Mouse (Mus musculus) hindbrain, embryonic 15.5 days (tissue): ENCODE measurements around the gene Duox2. TPM values are rescaled to one million over a fixed set of nuclear protein-coding genes. Genes with fewer than 3 reads are reported as not detected.

ENCODE experiments used
- ATAC-seq: fragments of 200-750 bp; cut with Nextera tagmentation; 2 replicates; pipeline ENCODE4 v1.8.0; 2017; ENCODE audit warnings: low read depth, moderate number of reproducible peaks, moderate TSS enrichment; ENCODE audit not compliant: low FRiP score
- H3K27ac ChIP-seq: fragments of 300-500 bp; sonication (generic); replicated peaks from 2 replicates; pipeline ENCODE4 v1.5.1; 2015; ENCODE audit warnings: mild to moderate bottlenecking, inconsistent platforms
- H3K27me3 ChIP-seq: fragments of 300-500 bp; sonication (generic); 2 replicates; pipeline ENCODE4 v1.6.1; 2015; ENCODE audit warnings: control low read depth, inconsistent platforms
- H3K36me3 ChIP-seq: fragments of 300-500 bp; sonication (generic); 2 replicates; pipeline ENCODE4 v1.6.1; 2015; ENCODE audit warnings: control low read depth, inconsistent platforms
- H3K4me1 ChIP-seq: fragments of 300-500 bp; sonication (generic); replicated peaks from 2 replicates; pipeline ENCODE4 v1.6.1; 2015; ENCODE audit warnings: control low read depth, inconsistent platforms
- H3K4me2 ChIP-seq: fragments of 300-500 bp; sonication (generic); 2 replicates; pipeline ENCODE4 v1.6.1; 2015; ENCODE audit warnings: moderate library complexity, mild to moderate bottlenecking, inconsistent platforms
- H3K4me3 ChIP-seq: fragments of 300-500 bp; sonication (generic); 2 replicates; pipeline ENCODE4 v1.5.1; 2015; ENCODE audit warnings: mild to moderate bottlenecking, inconsistent platforms
- H3K9ac ChIP-seq: fragments of 300-500 bp; sonication (generic); 2 replicates; pipeline ENCODE4 v1.6.1; 2015; ENCODE audit warnings: inconsistent platforms
- H3K9me3 ChIP-seq: fragments of 300-500 bp; sonication (generic); 2 replicates; pipeline ENCODE4 v1.6.1; 2016; ENCODE audit warnings: control low read depth, inconsistent platforms
- WGBS: fragments of 180-500 bp; shearing (Covaris S2); methylation state at CpG from one replicate; pipeline ENCODE4 v1.1.7; 2015; 5-methylcytosine and 5-hydroxymethylcytosine counted together
- polyA plus RNA-seq: library from polyadenylated mRNA; unstranded; fragments of >200 nt; fragmentation: Nextera tagmentation; extraction: Ambion mirVana; gene quantifications from 2 replicates; pipeline ENCODE4 v1.2.1, GENCODE M21; 2015

Gene Duox2
- polyA plus RNA-seq, 1 experiment from 2014 or later: not detected

DNA sequence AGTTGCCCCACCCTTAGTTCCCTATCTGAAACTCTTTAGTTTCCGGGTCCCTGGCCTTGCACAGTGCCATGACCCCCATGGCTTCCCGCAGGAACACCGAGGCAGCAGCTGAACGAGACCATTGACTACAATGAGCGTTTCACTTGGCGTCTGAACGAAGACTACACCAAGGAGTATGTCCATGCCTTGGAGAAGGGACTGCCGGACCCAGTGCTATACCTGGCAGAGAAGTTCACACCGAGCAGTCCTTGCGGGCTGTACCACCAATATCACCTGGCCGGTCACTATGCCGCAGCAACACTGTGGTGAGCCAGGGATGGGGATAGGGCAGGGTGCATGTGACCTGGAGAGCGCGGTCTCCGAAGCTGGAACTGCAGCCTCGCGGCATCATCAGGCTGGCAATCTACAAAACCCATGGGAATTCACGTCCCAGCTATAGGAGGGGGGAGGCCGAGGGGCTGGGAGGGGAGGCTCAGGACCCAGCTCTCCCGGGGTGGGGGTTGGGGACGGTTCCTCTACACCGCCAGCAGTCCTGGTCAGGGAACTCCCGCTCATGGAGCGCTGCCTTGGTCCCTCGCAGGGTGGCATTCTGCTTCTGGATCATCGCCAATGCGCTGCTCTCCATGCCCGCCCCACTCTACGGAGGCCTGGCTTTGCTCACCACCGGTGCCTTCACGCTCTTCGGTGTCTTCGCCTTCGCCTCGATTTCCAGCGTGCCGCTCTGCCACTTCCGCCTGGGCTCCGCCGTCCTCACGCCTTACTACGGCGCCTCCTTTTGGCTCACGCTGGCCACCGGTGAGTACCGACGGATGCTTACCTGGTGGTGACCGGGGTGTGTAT, 3.1 kb upstream of the Duox2 start:
- no peaks in the 10 kb centered on the region for H3K9me3 ChIP-seq
- H3K4me2 ChIP-seq: peak overlapping the region; percentile 88
- H3K9ac ChIP-seq: peak overlapping the region; percentile 39
- H3K27me3 ChIP-seq: peaks cover 66% of the 10 kb centered on the region
- peak; percentile 52 for ATAC-seq
- H3K4me1 ChIP-seq: peaks cover 49% of the 10 kb centered on the region
- H3K27ac ChIP-seq: no peak overlapping the region
- WGBS: under 1% methylated on average over 48 of the region's 48 CpGs
- H3K4me3 ChIP-seq: peak overlapping the region; percentile 38
- no peaks in the 10 kb centered on the region for H3K36me3 ChIP-seq

DNA sequence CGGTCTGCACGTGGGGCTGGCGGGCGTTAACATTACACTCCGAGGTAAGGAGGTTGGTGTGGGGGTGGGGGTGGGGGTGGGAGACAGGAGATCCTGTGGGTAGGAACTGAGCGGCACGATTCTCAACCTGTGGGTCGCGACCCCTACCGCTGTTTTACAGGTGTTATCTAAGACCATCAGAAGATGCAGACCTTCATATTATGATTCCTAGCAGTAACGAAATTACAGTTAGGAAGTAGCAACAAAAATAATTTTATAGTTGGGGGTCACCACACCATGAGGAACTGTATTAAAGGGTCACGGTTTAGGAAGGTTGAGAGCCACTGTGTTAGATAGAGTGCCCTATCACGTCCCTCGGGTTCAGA, 2.4 kb upstream of the Duox2 start:
- peak overlapping the region; percentile 88 for H3K4me2 ChIP-seq
- ATAC-seq: no peak
- peaks cover 71% of the 10 kb centered on the region for H3K27me3 ChIP-seq
- H3K4me1 ChIP-seq: peaks cover 49% of the 10 kb centered on the region
- no peaks in the 10 kb centered on the region for H3K9me3 ChIP-seq
- H3K27ac ChIP-seq: no peak overlapping the region
- H3K4me3 ChIP-seq: peak overlapping the region; percentile 38
- 6% methylated on average over 14 of the region's 14 CpGs for WGBS
- no peaks in the 10 kb centered on the region for H3K36me3 ChIP-seq
- no peak overlapping the region for H3K9ac ChIP-seq

DNA sequence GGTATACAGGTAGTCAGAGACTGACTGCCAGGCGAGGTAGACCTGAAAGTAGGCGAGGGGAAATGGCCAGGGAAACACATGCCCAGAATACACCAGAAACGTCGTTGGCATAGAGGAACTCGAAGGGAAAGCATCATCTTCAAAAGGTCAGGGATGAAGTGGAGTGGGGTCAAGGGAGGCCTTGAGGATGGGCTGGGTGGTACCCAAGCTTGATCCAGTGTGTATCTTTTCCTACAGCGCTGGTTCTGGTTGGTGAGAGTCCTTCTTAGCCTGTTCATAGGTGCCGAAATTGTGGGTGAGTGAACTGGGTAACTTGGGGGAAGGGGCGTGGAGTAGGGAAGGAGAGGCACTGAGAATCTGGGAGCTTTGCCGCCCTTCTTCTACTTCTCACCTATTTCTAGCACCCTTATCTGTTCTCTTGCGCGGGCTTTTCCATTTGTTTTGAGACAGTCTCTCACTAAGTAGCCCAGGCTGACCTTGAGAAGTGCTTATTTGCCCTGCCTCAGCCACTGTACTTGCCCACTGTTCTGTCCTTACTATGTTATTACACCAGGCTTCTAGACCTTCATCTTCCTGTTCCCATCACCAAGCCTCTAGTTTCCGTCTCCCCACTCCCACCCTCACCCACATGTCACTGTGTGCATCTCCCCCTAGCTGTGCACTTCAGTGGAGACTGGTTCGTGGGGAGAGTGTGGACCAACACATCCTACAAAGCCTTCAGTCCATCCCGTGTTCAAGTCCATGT, 1.8 kb upstream of the Duox2 start:
- Histone ChIP-seq H3K4me2 (no peak overlapping the region), H3K36me3 (no peaks in the 10 kb centered on the region), H3K9ac (no peak overlapping the region), H3K4me3 (no peak overlapping the region), H3K9me3 (no peaks in the 10 kb centered on the region), H3K27me3 (peaks cover 76% of the 10 kb centered on the region), H3K27ac (no peak overlapping the region), H3K4me1 (peaks cover 49% of the 10 kb centered on the region)
- WGBS: 8% methylated on average over 14 of the region's 14 CpGs
- ATAC-seq: no peak

DNA sequence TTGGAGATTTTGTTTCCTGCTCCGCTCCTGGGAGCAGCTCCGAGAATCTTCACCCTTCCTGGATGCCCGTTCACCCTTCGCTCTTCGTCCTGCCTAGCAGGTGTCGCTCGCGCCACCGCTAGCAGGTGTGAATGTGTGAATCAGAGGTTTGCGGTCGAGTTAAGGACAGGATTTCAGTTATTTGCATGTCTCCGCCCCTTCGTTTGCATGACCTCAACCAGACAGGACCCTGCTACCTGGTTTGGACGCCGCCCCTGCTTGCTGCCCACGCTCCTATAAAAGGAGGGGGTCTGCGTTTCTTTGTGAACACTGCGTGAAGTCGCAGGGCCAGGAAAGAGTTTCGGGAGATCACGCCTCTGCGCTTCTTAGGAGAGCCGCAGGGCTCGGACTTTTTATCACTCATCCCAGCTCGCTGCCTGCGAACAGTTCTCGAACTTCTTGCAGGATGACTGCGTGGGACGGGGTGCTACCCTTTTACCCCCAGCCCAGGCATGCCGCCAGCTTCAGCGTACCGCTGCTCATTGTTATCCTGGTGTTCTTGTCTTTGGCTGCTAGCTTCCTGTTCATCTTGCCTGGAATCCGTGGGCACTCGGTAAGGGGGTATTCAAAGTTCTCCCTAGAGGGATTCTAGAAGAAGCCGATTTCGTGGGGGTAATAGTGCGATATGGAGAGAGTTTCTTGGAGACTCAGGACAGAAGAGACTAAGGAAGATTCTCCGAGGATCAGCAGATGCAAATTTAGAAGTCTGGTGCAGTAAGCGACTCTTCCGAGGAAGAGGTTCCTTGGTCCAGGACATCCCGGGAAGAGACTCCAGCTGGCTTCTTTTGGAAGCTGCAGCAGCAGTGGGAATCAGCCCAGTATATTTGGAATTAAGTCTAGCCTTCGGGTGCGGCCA, 594 bp upstream of the Duox2 start, which contains the start of gene Duoxa2:
Gene Duoxa2, plus strand, starts transcription at position 305 of the 895 bp plus-strand sequence.
- Histone ChIP-seq H3K4me2 (peak within 1 kb of the TSS; percentile 52), H3K9me3 (no peaks in the 10 kb centered on the region), H3K27me3 (peaks cover 78% of the 10 kb centered on the region), H3K4me3 (peak within 1 kb of the TSS; percentile 28), H3K27ac (no peak within 1 kb of the TSS), H3K36me3 (no peaks in the 10 kb centered on the region), H3K9ac (peak within 1 kb of the TSS; percentile 2), H3K4me1 (peaks cover 49% of the 10 kb centered on the region)
- WGBS: 1% methylated on average over 43 of the region's 43 CpGs
- ATAC-seq: no peak

DNA sequence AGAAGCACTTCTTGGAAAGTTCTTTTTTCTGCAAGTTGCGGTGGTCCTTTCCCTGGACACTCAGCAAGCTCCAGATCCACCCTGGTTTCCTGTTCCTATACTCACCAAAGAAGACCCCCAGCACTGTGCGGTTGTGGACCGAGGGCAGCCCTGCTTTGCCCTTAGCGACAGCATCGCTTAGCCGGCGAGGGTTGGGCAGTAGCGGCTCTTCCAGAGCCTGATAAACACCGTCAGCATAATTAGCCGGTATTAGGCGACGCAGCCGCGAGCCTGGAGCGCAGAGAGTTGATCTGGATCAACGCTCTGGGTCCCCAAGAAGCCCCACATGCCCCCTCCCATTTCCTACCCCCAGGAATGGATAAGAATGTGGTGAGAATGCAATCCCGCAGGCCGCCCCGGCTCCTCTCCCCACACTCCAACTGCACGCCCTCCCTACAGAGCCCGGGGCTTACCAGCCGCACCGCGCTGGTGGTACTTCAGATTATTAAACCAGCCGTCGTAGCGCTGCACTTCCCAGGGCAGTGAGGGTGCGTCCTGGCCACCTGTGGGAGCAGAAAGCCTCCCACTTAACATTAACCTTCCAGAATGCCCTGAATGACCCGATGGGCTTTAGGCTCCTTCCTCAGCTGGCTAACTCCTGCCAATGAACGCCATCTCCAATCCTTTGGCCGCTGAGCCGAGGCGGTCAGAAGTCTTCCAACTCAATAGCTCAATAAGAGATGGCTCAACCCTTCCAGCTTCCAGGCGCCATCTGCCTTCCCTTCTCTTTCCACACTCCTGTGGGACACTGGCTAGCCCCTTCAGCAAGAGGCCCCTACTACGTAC, 766 bp downstream of the Duox2 start:
- Histone ChIP-seq H3K27me3 (peaks cover 75% of the 10 kb centered on the region), H3K4me3 (peak overlapping the region; percentile 28), H3K9me3 (no peaks in the 10 kb centered on the region), H3K4me1 (peaks cover 49% of the 10 kb centered on the region), H3K9ac (no peak overlapping the region), H3K27ac (no peak overlapping the region), H3K36me3 (no peaks in the 10 kb centered on the region), H3K4me2 (peak overlapping the region; percentile 52)
- 2% methylated on average over 35 of the region's 35 CpGs for WGBS
- ATAC-seq: no peak

DNA sequence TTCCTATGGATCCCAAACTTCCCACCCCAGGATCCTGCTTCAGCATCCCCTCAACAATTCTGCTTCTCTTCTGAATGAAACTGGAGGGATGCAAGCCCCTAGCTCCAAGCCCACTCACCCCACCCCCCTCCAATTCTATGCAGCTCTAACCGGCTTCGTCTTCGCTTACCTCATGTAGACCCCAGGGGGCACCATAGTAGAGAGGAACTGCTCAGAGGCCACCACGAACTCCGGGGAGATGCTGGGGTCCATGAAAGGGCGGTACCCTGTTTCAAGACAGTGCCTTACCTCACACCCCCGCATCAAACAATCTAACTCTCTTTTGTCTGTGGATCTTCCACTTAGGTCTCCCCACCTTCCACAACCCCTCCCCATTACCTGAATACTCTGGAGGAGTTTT, 3.3 kb downstream of the Duox2 start:
- WGBS: 9% methylated on average over 7 of the region's 7 CpGs
- no peaks in the 10 kb centered on the region for H3K36me3 ChIP-seq
- H3K4me3 ChIP-seq: no peak overlapping the region
- H3K9ac ChIP-seq: no peak overlapping the region
- H3K27ac ChIP-seq: no peak overlapping the region
- no peak; the same call in 1 of the 2 replicates for ATAC-seq
- H3K9me3 ChIP-seq: no peaks in the 10 kb centered on the region
- H3K4me2 ChIP-seq: no peak overlapping the region
- H3K27me3 ChIP-seq: peaks cover 58% of the 10 kb centered on the region
- peaks cover 28% of the 10 kb centered on the region for H3K4me1 ChIP-seq

DNA sequence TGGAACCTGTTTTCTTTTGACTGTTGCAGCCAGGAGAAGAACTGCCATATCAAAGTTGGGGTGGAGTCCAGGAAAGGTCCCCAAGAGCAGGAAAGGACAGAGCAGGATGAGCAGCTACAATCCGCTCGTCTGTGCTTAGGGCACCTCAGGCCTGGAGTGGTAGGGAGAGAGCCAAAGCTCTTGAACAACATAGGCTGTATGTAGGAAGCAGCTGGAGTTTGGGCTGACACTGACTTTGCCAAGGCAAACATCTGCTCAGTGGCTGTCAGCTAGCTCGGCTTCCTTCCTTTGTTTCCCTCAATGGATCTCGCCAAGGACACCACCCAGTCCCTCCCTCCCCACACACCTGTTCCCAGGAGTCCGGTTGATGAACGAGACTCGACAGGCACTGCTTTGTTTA, 12.1 kb downstream of the Duox2 start:
- no peaks in the 10 kb centered on the region for H3K9me3 ChIP-seq
- H3K27me3 ChIP-seq: no peaks in the 10 kb centered on the region
- ATAC-seq: no peak
- WGBS: 48% methylated on average over 7 of the region's 7 CpGs
- H3K4me1 ChIP-seq: no peaks in the 10 kb centered on the region
- no peak overlapping the region for H3K27ac ChIP-seq
- no peaks in the 10 kb centered on the region for H3K36me3 ChIP-seq
- H3K4me3 ChIP-seq: no peak overlapping the region
- no peak overlapping the region for H3K9ac ChIP-seq
- H3K4me2 ChIP-seq: no peak overlapping the region

DNA sequence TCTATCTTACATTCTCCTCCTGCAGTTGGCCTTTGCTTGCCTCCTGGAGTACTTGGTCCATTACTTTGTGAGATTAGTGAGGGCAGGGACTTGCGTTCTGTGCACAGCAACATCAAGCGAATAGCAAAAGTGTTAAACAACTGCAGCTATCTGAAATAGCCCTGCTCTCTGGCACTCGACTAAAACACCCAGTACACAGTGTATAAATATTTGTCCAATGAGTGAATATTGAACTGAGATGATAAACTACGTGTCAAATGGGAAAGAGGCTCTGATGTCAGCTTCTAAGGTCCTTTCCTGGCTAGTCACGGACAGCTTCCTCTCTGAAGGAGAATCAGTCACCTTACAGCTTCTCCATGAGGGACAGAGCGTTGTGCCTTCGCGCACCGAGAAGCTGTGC, 14.2 kb downstream of the Duox2 start:
- no peaks in the 10 kb centered on the region for H3K36me3 ChIP-seq
- WGBS: 85% methylated on average over 9 of the region's 9 CpGs

DNA sequence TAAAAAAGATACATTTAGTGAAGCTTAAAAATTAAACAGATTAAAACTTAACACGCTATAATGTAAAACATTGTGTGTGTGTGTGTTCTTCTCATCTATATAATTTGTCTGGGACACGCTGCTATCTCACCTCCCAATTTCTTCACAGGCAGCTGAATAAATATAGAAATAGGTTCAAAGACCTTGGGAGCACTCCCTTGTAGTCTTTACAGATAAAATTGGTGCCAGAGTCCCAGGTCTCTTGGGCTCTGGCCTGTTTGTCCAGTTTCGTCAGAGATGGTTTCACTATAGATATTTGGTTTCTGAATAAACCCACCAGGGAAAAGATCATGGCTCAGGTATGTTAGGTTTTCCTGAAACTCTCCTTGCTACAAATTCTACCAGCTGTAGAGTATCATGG, 19.5 kb downstream of the Duox2 start:
- Histone ChIP-seq H3K4me2 (no peak overlapping the region), H3K27me3 (no peaks in the 10 kb centered on the region), H3K36me3 (no peaks in the 10 kb centered on the region), H3K9me3 (no peaks in the 10 kb centered on the region), H3K4me3 (no peak overlapping the region), H3K27ac (no peak overlapping the region), H3K4me1 (no peaks in the 10 kb centered on the region), H3K9ac (no peak overlapping the region)
- 94% methylated on average over 3 of the region's 3 CpGs for WGBS
- ATAC-seq: no peak

More for the DNA sequence above, 14.2 kb downstream of the Duox2 start:
- H3K9me3 ChIP-seq: no peaks in the 10 kb centered on the region
- ATAC-seq: no peak
- H3K4me1 ChIP-seq: no peaks in the 10 kb centered on the region
- no peak overlapping the region for H3K4me3 ChIP-seq
- no peak overlapping the region for H3K9ac ChIP-seq
- no peaks in the 10 kb centered on the region for H3K27me3 ChIP-seq
- H3K27ac ChIP-seq: no peak overlapping the region
- H3K4me2 ChIP-seq: no peak overlapping the region

DNA sequence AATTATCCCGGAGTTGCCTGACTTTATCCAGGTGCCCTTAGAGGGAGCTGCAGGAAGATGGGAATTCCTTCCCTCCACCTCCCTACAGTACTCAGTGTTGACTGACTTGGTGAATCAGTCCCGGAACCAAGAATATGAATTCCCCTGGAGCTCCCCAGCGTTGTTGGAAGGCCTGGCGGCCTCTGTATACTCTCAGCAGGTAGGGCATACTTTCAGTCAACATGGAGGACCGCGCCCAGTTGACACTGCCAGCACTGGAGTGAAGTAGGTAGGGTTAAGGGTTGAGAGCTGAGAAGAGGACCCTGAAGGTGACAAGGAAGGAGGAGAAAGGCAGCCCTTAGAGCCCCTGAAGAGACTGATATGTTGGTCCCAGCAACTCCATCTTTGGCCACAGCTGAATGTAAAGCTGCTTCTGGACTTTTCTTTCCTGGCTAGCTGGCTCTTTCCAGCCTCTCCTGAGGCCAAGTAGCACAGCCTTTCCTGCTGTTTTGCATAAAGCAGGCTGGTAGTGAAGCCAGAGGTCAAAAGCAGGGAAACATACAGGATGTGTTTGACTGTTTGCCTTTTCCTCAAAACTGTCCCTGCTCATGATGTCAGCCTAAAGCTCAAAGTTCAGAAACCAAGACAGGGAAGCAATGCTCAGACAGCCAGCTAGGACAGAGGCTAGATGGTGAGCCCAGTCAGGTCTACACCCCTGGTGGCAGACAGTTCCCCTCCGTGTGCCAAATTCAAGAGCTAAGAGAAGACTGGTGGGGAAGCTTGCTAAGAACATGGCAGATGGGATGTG, 31.6 kb downstream of the Duox2 start:
- no peaks in the 10 kb centered on the region for H3K36me3 ChIP-seq
- H3K9me3 ChIP-seq: no peaks in the 10 kb centered on the region
- no peak for ATAC-seq
- no peak overlapping the region for H3K4me2 ChIP-seq
- H3K27ac ChIP-seq: no peak overlapping the region
- no peaks in the 10 kb centered on the region for H3K27me3 ChIP-seq
- 89% methylated on average over 7 of the region's 7 CpGs for WGBS
- H3K4me3 ChIP-seq: no peak overlapping the region
- H3K9ac ChIP-seq: no peak overlapping the region
- peaks cover 8% of the 10 kb centered on the region for H3K4me1 ChIP-seq
